Mouse (Mus musculus) adrenal gland, adult 18-20 months (tissue): ENCODE measurements around the gene Elovl7. TPM values are rescaled to one million over a fixed set of nuclear protein-coding genes. Genes with fewer than 3 reads are reported as not detected.

Experiments used
- DNase-seq, 2 experiments: peaks; one replicate each; pipeline ENCODE4 v3.0.0; 2021 to 2022; ENCODE audit warnings: low spot score in 2 of 2
- total RNA-seq, 2 experiments: library from RNA; stranded (reverse); gene quantifications; 1 replicate in 1 of 2; 2 replicates in 1 of 2; pipeline ENCODE4 v1.2.3; 2021

Gene Elovl7
- total RNA-seq, 2 experiments from 2014 or later = 2.5 to 2.6 TPM

DNA sequence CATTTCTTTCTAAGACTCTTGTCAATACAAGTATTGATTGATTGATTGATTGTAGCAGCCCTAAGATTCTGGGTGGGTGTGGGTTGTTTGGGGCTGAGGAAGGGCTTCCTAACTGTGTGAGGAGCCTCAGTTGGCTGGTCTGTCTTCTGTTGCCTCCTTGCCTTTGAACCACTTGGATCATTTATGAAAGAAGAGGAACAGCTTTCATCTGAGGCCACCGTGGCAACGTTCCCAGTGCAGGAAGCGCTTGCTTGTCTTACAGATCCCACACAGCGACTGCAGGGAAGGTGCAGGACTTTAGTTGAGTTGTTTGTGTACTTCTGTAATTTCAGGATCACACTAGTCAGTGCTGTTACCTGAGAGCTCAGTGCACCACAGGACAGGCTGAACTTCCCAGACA lies 25.8 kb downstream of the Elovl7 start:
- DNase-seq = no peak

DNA sequence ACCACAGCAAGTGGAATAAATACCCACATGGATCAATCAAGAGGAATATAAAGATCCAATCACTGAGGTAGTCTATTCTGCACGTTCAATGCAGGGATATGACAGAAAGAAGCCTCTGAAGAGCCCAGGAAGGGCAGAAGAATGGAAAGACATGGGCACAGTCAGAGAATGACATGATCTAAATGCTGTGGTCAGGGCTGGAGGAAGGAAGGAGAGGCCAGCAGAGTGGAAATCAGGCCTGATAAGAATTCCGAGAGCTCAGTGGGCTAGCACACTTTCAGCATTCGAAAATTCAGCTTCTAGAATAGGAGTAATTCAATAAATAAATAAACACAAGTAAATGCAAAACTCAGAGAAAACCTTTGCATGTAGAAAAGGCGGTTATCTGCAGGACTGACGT lies 27.5 kb downstream of the Elovl7 start:
- DNase-seq = no peak

DNA sequence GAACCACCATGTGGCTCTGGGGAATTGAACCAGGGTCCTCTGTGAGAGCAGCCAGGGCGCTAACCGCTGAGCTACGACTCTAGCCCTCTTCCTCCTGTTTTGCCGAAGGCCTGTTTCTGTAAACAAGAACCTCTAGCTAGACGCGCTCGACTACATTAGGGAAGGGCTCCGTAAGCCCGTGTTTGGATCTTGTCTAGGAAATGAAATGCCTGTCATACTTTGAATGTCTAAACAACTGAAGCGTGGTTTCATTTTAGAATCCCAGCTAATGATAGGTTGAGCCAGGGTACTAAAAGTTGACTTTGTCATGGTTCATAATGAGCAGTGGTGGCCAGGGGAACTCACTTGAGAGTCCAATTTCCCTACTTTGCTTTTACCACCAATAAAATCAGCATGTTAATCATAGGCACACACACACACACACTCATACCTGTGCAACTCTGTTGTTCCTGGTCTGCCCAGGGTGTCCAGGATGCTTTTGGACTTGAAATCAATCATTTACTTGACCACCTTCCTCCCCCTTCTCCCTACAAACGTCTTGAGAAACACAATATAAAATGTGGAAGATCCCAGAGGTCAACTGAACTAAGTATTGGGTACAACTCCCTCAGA lies 31.0 kb downstream of the Elovl7 start:
- DNase-seq = no peak

DNA sequence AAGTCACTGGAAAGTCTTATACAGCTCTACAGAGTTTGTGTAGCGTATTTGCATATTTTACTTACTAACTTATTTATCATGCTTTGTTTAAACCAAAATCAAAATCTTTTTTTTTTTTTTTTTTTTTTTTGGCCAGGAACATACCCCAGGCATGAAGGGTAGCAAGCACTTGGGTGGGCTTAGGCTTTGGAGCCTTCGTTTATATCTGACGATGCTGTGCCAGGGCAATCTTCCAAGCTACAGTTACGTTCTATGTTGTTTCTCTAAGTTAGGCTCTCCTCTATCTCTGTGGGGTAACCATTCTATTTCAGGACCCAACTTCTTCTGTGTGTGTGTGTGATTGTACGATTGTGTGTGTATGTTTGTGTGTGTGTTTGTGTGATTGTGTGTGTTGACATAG lies 36.9 kb downstream of the Elovl7 start:
- no peak for DNase-seq

DNA sequence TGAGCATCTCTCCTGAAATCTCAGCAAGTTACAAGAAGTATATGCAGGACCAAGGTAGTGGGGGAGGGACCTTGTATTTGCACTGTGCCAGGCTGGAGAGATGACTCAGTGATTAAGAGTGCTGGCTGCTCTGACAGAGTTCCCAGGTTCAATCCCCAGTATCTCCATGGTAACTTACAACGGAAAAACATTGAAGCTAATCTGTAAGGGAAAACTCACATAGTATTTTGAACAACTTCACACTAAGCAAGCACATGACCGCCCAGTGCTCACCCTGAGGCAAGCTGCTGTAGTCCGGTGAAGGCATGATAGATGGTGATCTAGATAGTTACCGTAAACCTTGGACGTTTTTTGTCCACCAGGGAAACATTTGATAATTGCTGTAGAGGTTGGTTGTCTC lies 39.8 kb downstream of the Elovl7 start:
- DNase-seq = no peak

DNA sequence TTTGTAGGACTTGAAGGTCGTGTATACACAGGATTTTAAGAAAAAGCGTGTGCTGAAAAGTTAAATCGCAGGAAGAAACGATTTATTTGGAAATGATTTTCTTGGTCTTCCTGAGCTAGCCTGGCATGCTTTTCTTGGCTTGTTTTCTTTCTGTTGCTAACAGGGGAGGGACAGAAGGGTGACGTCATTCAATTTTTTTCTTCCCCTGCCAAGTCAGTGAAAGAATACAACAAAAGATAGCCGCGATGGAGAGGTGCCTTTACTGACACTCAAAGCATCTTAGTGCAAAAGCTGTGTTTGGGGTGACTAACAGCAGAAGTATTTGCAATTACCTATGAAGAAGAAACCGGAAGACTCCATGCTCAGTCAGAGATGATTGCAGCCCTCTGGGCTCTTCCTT lies 48.8 kb downstream of the Elovl7 start:
- no peak for DNase-seq

DNA sequence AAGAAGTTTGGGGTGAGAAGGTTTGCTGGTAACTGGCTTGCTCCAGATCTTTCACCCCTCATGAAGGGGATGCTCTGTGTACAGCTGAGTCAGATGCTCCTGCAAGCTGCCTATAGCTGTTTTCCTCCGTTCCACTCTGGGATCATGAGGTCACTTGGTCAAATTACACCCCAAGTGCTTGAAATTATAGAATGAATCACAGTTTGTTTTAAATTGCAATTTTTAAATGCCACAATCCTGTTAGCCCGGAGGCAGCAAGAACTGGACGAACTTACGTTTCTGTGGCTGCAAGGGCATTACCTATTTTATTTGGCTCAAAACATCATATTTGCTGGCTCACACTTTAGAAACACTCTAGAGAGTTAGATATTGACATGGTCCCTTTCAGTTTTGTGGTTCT lies 51.2 kb downstream of the Elovl7 start:
- no peak for DNase-seq

DNA sequence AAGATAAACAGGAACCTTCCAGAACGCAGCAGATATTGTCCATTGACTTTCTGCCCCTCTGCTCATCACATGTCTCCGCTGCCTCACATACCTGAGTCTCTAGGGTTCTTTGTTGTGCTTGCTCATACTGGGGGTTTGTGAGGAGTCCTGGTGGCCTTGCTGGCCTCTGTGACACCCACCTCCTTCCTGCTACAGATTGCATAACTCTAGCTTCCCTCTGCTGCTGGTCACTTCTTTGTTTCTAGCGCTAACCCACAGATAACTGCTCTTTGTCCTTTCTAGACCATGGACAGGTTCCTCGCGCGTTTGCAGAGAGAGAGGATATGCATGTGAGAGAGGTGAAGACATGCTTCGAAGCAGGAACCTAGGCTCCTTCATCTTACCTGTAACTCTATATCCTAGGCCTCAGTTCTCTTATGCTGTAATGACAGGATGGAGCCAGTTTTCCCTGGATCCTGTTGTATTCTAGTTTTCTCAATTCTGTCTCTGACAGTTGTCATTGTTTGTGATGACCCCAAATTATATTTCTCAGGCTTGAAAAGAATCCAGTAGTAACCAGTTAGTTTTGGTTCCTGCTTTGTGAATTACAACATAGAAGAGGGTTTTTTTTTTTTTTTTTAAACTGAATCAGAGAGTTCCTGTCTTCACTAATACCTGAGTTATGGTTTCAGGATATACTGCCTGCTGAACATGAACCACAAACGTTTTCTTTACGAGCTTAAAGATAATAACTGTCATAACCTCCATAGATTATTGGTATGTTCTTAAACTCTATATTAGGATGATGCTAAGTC lies 53.8 kb downstream of the Elovl7 start:
- DNase-seq = no peak

DNA sequence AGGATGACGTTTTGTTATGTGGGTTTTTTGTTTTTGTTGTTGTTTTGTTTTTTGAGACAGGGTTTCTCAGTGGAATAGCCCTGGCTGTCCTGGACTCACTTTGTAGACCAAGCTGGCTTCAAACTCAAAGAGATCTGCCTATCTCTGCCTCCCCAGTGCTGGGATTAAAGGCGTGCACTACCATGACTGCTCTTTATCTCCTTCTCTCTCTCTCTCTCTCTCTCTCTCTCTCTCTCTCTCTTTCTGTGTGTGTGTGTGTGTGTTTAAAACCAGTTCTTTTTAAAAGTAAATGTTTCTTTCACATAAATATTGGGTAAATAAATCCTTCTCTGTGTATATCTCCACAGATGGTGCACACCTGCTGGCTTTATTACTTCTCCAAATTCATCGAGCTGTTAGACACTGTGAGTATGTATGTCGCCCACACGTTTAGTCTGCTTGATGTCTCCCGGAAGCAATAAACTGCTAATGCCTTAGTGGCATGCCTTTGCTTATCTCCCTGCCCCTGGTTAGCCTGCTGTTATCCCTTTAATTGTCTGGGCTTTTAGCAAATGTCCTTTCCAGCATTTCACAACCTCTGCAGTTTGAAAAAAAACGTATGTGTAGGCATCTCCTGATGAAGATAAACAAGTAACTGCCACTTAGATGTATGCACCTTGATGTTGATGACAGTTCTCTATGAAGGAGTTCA lies 57.4 kb downstream of the Elovl7 start:
- DNase-seq = no peak

DNA sequence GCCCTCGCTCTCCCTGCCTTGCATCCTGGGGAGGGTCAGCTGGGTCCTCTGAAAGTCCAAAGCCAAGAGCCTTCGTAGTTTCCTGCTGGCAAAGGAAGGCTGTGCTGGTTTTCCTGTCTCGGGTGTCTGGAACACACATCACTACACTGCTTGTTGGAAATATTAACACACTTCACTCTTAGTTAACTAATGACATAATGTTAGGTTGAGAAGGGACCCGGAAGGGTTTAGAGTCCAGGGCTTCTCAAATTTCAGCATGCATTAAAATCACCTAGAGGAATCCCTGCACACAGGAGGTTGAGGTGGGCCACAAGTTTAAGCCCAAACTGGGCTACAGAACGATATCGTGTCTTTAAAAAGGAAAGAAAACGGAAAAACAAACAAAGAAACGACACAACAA lies 58.1 kb downstream of the Elovl7 start:
- DNase-seq = no peak

DNA sequence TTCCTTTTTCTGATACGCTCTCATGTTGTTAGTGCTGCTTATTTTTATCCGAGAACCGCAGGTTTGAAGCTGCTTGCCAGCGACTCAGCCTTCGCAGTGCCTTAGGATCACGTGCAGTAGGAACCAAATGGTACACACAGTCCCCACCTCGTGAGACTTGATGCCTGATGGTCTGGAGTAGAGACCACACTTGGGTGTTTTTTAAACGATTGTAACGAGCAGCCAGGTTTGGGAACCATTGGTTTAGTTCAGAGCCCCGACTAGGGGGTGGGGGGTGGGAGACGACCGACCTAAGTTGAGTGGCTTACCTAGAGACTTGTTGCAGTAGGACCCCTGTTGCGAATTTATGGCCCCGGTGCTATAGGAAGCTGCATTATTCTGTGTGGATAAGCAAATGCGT lies 58.8 kb downstream of the Elovl7 start:
- DNase-seq = no peak

DNA sequence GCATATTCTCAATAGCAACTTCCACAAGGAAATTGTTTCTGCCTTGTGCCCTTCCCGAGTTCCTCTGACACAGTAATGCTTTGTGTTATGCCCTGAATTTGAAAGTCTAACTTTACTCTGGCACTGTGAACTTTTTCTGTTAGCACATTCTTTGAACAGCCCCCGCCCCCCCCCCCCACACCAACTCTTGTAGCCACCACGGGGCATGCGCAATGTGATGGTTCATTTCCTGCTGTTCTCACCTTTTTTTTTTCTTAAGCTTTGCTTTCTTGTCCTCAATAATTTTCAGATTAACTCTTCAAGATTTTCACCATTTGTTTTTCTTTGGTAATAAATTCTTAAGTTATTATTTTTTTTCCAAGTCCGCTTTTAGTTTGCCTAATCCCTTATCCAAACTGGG lies 59.3 kb downstream of the Elovl7 start:
- DNase-seq = no peak

DNA sequence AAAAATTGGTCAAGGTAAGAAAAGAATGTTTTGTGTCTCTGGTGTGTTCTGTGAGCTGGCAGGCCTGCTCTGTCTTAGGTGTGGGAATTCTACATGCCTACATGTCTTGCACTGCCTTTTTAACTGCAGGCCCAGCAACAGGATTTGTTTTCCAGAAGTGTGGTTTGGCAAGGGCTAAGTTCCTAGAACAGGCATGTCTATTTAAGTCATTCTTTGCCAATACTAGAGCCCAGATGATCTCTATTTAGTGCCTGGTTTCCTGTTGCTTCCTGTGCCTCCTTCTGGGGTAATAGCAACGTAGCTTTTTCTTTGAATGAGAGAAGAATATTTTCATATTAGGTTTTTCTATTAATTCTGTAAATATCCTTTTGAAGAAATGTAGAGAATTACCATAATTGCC lies 62.4 kb downstream of the Elovl7 start:
- no peak for DNase-seq

DNA sequence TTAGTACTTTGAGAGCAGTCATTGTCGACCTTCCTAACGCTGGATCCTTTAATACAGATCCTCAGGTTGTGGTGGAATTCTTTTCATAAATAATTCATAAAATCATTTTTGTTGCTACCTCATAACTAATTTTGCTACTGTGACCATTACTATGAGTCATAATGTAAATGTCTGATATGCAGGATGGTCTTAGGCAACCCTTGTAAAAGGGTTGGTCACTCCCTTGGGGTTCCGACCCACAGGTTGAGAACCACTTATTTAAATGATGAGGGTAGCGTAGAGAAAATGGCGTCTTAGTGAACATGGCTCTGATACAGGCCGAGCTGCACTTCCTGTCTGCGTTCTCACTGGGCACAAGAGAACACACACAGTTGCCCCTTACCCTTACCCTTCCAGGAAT lies 63.1 kb downstream of the Elovl7 start:
- no peak for DNase-seq

DNA sequence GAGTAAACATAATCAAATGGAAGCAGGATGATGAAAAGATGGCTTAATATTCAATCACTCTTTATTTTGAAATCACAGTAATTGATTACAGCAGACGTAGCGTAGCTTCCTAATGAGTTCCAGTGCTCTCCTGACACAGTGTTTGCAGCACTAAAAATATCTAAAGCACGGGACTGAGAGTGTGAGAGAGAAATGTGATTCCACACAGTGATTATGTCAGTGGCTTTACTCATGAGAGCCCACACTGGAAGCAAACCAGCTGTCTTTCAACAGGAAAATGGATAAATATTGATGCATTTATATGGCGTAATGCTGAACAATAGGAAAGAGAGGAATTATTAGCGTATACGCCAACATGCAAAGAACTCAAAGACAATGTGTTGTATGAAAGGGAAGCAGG lies 64.4 kb downstream of the Elovl7 start:
- DNase-seq = no peak

DNA sequence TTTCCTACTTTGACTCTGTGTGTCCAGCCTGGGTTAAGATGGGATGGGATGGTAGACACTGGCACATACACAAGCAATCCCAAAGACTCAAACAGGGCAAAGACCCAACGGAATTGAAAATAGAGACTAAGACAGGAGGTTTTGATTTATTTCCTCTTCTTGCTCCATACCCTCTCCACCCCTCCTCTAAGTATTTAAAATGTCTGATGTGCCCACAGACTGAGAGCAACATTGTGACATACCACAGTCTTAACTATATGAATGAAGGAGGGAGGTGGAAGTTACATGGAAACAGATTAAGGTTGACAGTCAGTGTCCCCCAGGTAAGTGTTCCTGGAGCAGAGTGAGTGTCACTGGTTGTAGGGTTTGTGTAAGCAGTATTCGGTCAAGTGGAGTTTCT lies 70.1 kb downstream of the Elovl7 start:
- no peak for DNase-seq

DNA sequence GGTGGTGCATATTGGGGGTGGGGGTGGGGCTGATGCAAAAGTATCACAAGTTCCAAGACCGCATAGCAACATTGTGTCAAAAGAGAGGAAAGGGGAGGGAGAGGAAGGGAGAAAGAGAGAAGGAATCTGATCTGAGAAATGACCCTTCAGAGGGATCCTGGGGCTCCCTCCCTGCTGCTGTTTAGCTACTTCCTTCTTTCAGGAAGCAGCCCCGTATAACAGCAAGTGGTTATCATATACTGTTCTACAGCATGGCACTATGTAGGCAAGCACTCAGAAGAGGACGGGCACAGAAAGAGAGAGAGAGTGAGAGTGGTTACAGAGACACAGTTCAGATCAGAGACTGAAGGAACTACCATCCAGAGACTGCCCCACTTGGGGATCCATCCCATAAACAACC lies 73.7 kb downstream of the Elovl7 start:
- DNase-seq = no peak

DNA sequence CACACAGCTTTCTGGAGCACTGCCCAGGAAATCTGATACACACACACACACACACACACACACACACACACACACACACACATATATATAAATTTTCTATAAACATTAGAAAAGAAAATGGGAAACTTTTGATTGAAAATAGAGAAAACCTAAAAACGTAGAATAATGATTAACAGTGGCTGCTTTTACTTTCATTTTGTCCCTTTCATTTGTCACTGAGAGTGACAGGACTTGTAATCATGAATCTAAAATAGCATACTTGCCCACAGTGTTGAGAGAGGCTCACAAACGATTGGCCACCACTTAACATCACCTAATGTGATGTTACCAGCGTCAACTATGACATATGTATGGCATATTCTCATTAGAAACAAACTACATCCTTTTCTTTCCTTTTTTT lies 75.2 kb downstream of the Elovl7 start:
- no peak for DNase-seq

DNA sequence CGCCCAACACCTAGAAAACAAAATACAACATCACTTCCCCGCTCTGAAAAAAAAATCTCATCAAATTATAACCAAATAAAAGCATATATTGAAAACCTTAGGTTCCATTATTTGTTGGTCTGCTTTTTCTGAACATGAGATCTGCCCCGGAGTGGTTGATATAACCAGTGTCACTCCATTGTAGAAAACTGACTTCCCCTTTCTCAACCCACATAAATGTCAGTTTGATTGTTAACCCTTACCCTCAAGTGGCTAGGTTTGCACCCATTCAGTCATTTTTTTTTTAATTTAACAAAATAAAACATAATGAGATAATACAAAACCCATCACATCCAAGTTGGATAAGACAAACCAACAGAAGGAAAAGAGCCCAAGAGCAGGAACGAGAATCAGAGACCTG lies 76.1 kb downstream of the Elovl7 start:
- no peak for DNase-seq

DNA sequence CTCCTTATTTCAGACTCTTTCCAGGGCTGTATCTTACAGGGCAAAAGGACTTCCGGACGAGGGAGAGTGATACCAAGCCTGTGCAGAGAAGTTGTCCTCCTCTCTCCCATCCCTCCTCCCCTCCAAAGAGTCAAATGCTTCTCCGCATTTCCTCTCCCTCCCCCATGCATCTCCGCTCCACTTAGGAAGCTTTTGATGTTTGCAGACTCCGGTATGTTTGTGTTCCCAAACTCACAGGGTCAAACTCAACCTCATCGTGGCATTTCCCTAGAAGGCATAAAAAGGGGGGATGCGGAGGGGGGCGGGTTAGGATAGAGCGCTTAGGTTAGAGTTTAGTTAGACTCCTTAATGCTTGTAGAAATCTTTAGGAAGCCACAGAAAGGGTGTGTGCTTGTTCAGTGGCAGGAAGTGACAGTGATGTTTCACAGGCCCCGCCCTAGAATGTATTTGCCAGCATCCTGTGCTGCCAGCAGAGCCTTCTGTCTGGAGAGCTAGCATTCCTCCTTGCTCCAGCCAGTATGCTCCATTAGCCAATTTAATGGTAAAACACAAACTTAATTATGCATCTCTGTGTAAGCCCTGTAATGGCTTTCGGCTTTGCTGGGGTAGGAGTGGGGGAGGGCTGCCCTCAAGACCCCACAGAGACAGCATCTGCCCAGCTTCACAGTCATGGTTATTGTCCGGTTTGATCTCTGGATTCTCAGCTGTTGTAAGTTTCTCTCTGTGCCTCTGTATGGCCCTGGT lies 83.3 kb downstream of the Elovl7 start:
- DNase-seq = no peak

DNA sequence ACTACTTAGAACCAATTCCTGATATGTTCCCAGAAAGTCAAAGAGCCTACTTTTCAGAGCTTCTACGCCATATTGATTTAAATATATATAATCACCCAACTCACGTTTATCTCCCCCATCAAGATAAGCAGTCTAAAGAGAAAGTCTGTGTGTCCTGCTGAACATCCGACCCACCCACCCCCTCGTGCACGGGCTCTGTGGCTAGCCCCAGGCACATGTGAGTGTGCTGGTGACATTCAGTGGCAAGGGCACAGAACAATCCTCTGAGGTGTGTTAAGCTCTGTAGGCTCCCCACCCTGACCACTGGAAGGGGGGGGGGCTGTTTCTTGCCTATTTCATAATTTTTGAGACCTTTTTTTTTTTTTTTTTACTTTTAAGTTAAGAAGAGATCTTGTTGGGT lies 84.0 kb downstream of the Elovl7 start:
- DNase-seq = no peak
